Mouse (Mus musculus): ENCODE results near the gene Sh3rf1. TPM values are rescaled to one million over a fixed set of nuclear protein-coding genes. Genes with fewer than 3 reads are reported as not detected.

The Sh3rf1 gene
- total and polyA plus RNA-seq, 2 experiments from 2014 or later = 17.9 to 31.3 TPM

- no peak for TF ChIP-seq CTCF (IDR thresholded peaks at IDR 0.05; ENCODE audit: low read depth)
- Histone ChIP-seq H3K9me3 (ENCODE audit: low read length) (no peaks in the 10 kb centered on the region), H3K4me1 (ENCODE audit: insufficient read depth, low read length) (no peaks in the 10 kb centered on the region), H3K4me2 (ENCODE audit: low read depth, low read length) (no peak overlapping the region), H3K36me3 (ENCODE audit: insufficient read depth, low read length) (no peaks in the 10 kb centered on the region), H3K27ac (no peak overlapping the region), H3K9ac (replicated peaks; ENCODE audit: low read length) (no peak overlapping the region), H3K27me3 (ENCODE audit: insufficient read depth, low read length) (no peaks in the 10 kb centered on the region), H3K4me3 (ENCODE audit: low read length) (no peak overlapping the region)
- DNase-seq (ENCODE audit: low spot score) = peak; percentile 60
- ATAC-seq = no peak
- whole genome bisulfite sequencing = 47% methylated on average over 4 of the region's 4 CpGs
These were observed 41.7 kb upstream of the Sh3rf1 start for GRCm38 (mm10) chr8:61182020-61182419.

- WGBS = 79% methylated on average over 5 of the region's 5 CpGs
- DNase-seq (ENCODE audit: low spot score) = no peak
- no peaks in the 10 kb centered on the region for H3K27me3 ChIP-seq (ENCODE audit: insufficient read depth, low read length)
- H3K4me2 ChIP-seq (ENCODE audit: low read depth, low read length) = no peak overlapping the region
- no peaks in the 10 kb centered on the region for H3K4me1 ChIP-seq (ENCODE audit: insufficient read depth, low read length)
- H3K9me3 ChIP-seq (ENCODE audit: low read length) = no peaks in the 10 kb centered on the region
- no peak overlapping the region for H3K4me3 ChIP-seq (ENCODE audit: low read length)
- no peak for TF ChIP-seq CTCF (IDR thresholded peaks at IDR 0.05; ENCODE audit: low read depth)
- no peaks in the 10 kb centered on the region for H3K36me3 ChIP-seq (ENCODE audit: insufficient read depth, low read length)
- no peak overlapping the region for H3K27ac ChIP-seq
- H3K9ac ChIP-seq (replicated peaks; ENCODE audit: low read length) = no peak overlapping the region
- ATAC-seq = no peak
These were observed 38.1 kb upstream of the Sh3rf1 start for GRCm38 (mm10) chr8:61185274-61186198.

- no peaks in the 10 kb centered on the region for H3K36me3 ChIP-seq (ENCODE audit: insufficient read depth, low read length)
- H3K9ac ChIP-seq (replicated peaks; ENCODE audit: low read length) = no peak overlapping the region
- H3K4me3 ChIP-seq (ENCODE audit: low read length) = no peak overlapping the region
- ATAC-seq = no peak
- no peak for DNase-seq (ENCODE audit: low spot score)
- no peak for TF ChIP-seq CTCF (IDR thresholded peaks at IDR 0.05; ENCODE audit: low read depth)
- H3K4me2 ChIP-seq (ENCODE audit: low read depth, low read length) = no peak overlapping the region
- H3K4me1 ChIP-seq (ENCODE audit: insufficient read depth, low read length) = no peaks in the 10 kb centered on the region
- H3K27ac ChIP-seq = no peak overlapping the region
- WGBS = 82% methylated on average over 5 of the region's 5 CpGs
- H3K27me3 ChIP-seq (ENCODE audit: insufficient read depth, low read length) = no peaks in the 10 kb centered on the region
- no peaks in the 10 kb centered on the region for H3K9me3 ChIP-seq (ENCODE audit: low read length)
These were observed 29.3 kb upstream of the Sh3rf1 start for GRCm38 (mm10) chr8:61194306-61194925.

- Histone ChIP-seq H3K36me3 (ENCODE audit: insufficient read depth, low read length) (no peaks in the 10 kb centered on the region), H3K4me1 (ENCODE audit: insufficient read depth, low read length) (no peaks in the 10 kb centered on the region), H3K9me3 (ENCODE audit: low read length) (no peaks in the 10 kb centered on the region), H3K27ac (no peak overlapping the region), H3K4me3 (ENCODE audit: low read length) (no peak overlapping the region), H3K4me2 (ENCODE audit: low read depth, low read length) (no peak overlapping the region), H3K9ac (replicated peaks; ENCODE audit: low read length) (no peak overlapping the region), H3K27me3 (ENCODE audit: insufficient read depth, low read length) (no peaks in the 10 kb centered on the region)
- 86% methylated on average over 6 of the region's 6 CpGs for WGBS
- TF ChIP-seq CTCF (IDR thresholded peaks at IDR 0.05; ENCODE audit: low read depth) = no peak
- no peak for DNase-seq (ENCODE audit: low spot score)
- no peak for ATAC-seq
These were observed 23.3 kb upstream of the Sh3rf1 start for GRCm38 (mm10) chr8:61200254-61200887.

GRCm38 (mm10) chr8:61203035-61203826 is 20.4 kb upstream of the Sh3rf1 start:
- WGBS = 92% methylated on average over 5 of the region's 5 CpGs
- Histone ChIP-seq H3K36me3 (ENCODE audit: insufficient read depth, low read length) (no peaks in the 10 kb centered on the region), H3K9me3 (ENCODE audit: low read length) (no peaks in the 10 kb centered on the region), H3K27me3 (ENCODE audit: insufficient read depth, low read length) (no peaks in the 10 kb centered on the region), H3K4me3 (ENCODE audit: low read length) (no peak overlapping the region), H3K4me1 (ENCODE audit: insufficient read depth, low read length) (no peaks in the 10 kb centered on the region), H3K4me2 (ENCODE audit: low read depth, low read length) (no peak overlapping the region), H3K27ac (no peak overlapping the region), H3K9ac (replicated peaks; ENCODE audit: low read length) (no peak overlapping the region)
- TF ChIP-seq CTCF (IDR thresholded peaks at IDR 0.05; ENCODE audit: low read depth) = no peak
- DNase-seq (ENCODE audit: low spot score) (no peak), ATAC-seq (no peak)

- 82% methylated on average over 2 of the region's 2 CpGs for WGBS
- Histone ChIP-seq H3K27me3 (ENCODE audit: insufficient read depth, low read length) (no peaks in the 10 kb centered on the region), H3K27ac (no peak overlapping the region), H3K4me2 (ENCODE audit: low read depth, low read length) (no peak overlapping the region), H3K36me3 (ENCODE audit: insufficient read depth, low read length) (no peaks in the 10 kb centered on the region), H3K4me3 (ENCODE audit: low read length) (no peak overlapping the region), H3K4me1 (ENCODE audit: insufficient read depth, low read length) (no peaks in the 10 kb centered on the region), H3K9me3 (ENCODE audit: low read length) (no peaks in the 10 kb centered on the region), H3K9ac (replicated peaks; ENCODE audit: low read length) (no peak overlapping the region)
- DNase-seq (ENCODE audit: low spot score) (no peak), ATAC-seq (no peak)
- TF ChIP-seq CTCF (IDR thresholded peaks at IDR 0.05; ENCODE audit: low read depth) = no peak
These were observed 16.8 kb upstream of the Sh3rf1 start for GRCm38 (mm10) chr8:61206876-61207275.
